Mouse (Mus musculus) ES-E14 (cell line): ENCODE data around the gene Rnf145.

Experiments used
- CHD2 ChIP-seq: IDR thresholded peaks from 2 replicates; pipeline ENCODE4 v1.6.1; 2014; ENCODE audit warnings: mild to moderate bottlenecking, low read depth, low read length, inconsistent platforms
- MAFK ChIP-seq: IDR thresholded peaks from 2 replicates; pipeline ENCODE4 v1.6.1; 2014; ENCODE audit warnings: mild to moderate bottlenecking, low read depth, low read length, inconsistent platforms; ENCODE audit not compliant: insufficient read depth
- ZNF384 ChIP-seq: IDR thresholded peaks from 2 replicates; pipeline ENCODE4 v1.6.1; 2012; ENCODE audit warnings: low read depth, low read length, inconsistent platforms

DNA sequence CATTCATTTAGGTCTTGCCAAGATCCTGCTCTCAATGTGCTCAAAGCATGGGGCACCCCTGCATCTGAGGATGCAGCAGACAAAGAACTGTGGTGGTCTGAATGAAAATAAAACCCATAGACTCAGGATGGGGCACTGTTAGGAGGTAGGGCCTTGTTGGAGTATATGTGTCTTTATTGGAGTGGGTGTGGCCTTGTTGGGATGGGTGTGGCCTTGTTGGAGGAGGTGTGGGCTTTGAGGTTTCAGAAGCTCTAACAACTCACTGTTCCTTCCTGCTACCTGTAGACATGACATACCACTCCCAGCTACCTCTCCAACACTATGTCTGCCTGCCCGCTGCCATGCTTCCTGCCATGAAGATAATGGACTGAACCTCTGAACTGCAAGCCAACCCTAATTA, 29.6 kb upstream of the Rnf145 start:
- no peak for TF ChIP-seq CHD2
- TF ChIP-seq MAFK, result no peak
- no peak for TF ChIP-seq ZNF384
